Mouse (Mus musculus) kidney, embryonic 16.5 days (tissue): ENCODE measurements at regions not wholly inside any gene's neighbourhood (a gene's known extent, or its start where the extent isn't known, plus 50 kb on each side); places are given as distances from the start of the nearest gene placed in this dataset.

Source experiments
- ATAC-seq: fragments of 200-750 bp; cut with Nextera tagmentation; 2 replicates; pipeline ENCODE4 v1.8.0; 2017; ENCODE audit warnings: moderate TSS enrichment; ENCODE audit not compliant: low FRiP score, low TSS enrichment
- H3K27ac ChIP-seq: fragments of 300-500 bp; sonication (generic); 2 replicates; pipeline ENCODE4 v1.5.1; 2014; ENCODE audit warnings: low read length
- H3K27me3 ChIP-seq: fragments of 300-500 bp; sonication (generic); 2 replicates; pipeline ENCODE4 v1.6.1; 2014; ENCODE audit warnings: low read length, control low read depth, mixed read lengths; ENCODE audit not compliant: insufficient read depth
- H3K36me3 ChIP-seq: fragments of 300-500 bp; sonication (generic); 2 replicates; pipeline ENCODE4 v1.6.1; 2014; ENCODE audit warnings: low read length, control low read depth, mixed read lengths; ENCODE audit not compliant: insufficient read depth
- H3K4me1 ChIP-seq: fragments of 300-500 bp; sonication (generic); 2 replicates; pipeline ENCODE4 v1.6.1; 2014; ENCODE audit warnings: low read length, control low read depth, mixed read lengths; ENCODE audit not compliant: insufficient read depth
- H3K4me2 ChIP-seq: fragments of 300-500 bp; sonication (generic); replicated peaks from 2 replicates; pipeline ENCODE4 v1.6.1; 2014; ENCODE audit warnings: low read depth, low read length
- H3K4me3 ChIP-seq: fragments of 300-500 bp; sonication (generic); 2 replicates; pipeline ENCODE4 v1.5.1; 2014; ENCODE audit warnings: mild to moderate bottlenecking, low read length
- H3K9ac ChIP-seq: fragments of 300-500 bp; sonication (generic); replicated peaks from 2 replicates; pipeline ENCODE4 v1.6.1; 2014; ENCODE audit warnings: low read length
- H3K9me3 ChIP-seq: fragments of 300-500 bp; sonication (generic); 2 replicates; pipeline ENCODE4 v1.6.1; 2016; ENCODE audit warnings: low read length, control low read depth
- WGBS: fragments of 180-500 bp; shearing (Covaris S2); extraction: QIAGEN DNeasy Blood & Tissue Kit; methylation state at CpG from one replicate; pipeline ENCODE4 v1.1.7; 2014; 5-methylcytosine and 5-hydroxymethylcytosine counted together

- H3K9me3 ChIP-seq = peaks cover 6% of the 10 kb centered on the region
- H3K9ac ChIP-seq = no peak overlapping the region
- H3K27me3 ChIP-seq = no peaks in the 10 kb centered on the region
- WGBS = 55% methylated on average over 2 of the region's 2 CpGs
- no peak for ATAC-seq
- no peak overlapping the region for H3K4me2 ChIP-seq
- H3K4me1 ChIP-seq = no peaks in the 10 kb centered on the region
- H3K4me3 ChIP-seq = no peak overlapping the region
- no peaks in the 10 kb centered on the region for H3K36me3 ChIP-seq
- H3K27ac ChIP-seq = no peak overlapping the region
Observed at GRCm38 (mm10) chr13:15283065-15283464, 180.0 kb upstream of the Gli3 start.

DNA sequence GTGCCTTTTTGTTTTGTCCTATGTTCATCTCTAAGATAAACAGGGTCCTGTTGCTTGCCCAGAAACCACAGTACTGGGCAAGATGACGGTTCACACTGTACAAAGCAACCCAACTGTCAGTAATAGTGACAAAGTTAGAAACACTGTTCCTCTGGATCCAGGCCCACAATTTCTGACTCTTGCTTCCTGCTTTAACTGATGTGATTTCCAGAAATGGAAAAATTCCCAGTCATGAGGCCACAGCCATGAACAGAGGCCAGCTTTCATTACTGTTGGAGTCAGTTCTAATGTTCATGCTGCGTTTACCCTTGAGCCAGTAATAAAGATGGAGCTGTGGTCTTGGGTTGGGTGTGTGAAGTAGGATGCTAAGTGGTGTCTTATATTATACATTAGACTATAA is 164.6 kb upstream of the Gli3 start:
- Histone ChIP-seq H3K4me3 (no peak overlapping the region), H3K36me3 (no peaks in the 10 kb centered on the region), H3K27ac (no peak overlapping the region), H3K27me3 (no peaks in the 10 kb centered on the region), H3K9ac (no peak overlapping the region), H3K9me3 (no peaks in the 10 kb centered on the region), H3K4me2 (no peak overlapping the region), H3K4me1 (no peaks in the 10 kb centered on the region)
- ATAC-seq = no peak
- WGBS = 77% methylated on average over 2 of the region's 2 CpGs

- no peak overlapping the region for H3K27ac ChIP-seq
- H3K9ac ChIP-seq = no peak overlapping the region
- no peaks in the 10 kb centered on the region for H3K36me3 ChIP-seq
- no peak for ATAC-seq
- H3K27me3 ChIP-seq = no peaks in the 10 kb centered on the region
- no peaks in the 10 kb centered on the region for H3K4me1 ChIP-seq
- WGBS = 62% methylated on average over 4 of the region's 4 CpGs
- no peak overlapping the region for H3K4me3 ChIP-seq
- H3K9me3 ChIP-seq = no peaks in the 10 kb centered on the region
- no peak overlapping the region for H3K4me2 ChIP-seq
Observed at GRCm38 (mm10) chr13:15325413-15325812, 137.6 kb upstream of the Gli3 start.

- WGBS = 76% methylated on average over 3 of the region's 3 CpGs
- no peak overlapping the region for H3K4me3 ChIP-seq
- H3K4me2 ChIP-seq = no peak overlapping the region
- no peaks in the 10 kb centered on the region for H3K36me3 ChIP-seq
- no peaks in the 10 kb centered on the region for H3K9me3 ChIP-seq
- ATAC-seq = no peak
- H3K9ac ChIP-seq = no peak overlapping the region
- H3K4me1 ChIP-seq = no peaks in the 10 kb centered on the region
- no peaks in the 10 kb centered on the region for H3K27me3 ChIP-seq
- H3K27ac ChIP-seq = no peak overlapping the region
Observed at GRCm38 (mm10) chr13:15326146-15326545, 136.9 kb upstream of the Gli3 start.

- H3K27me3 ChIP-seq = no peaks in the 10 kb centered on the region
- no peak overlapping the region for H3K9ac ChIP-seq
- no peak overlapping the region for H3K4me2 ChIP-seq
- no peaks in the 10 kb centered on the region for H3K36me3 ChIP-seq
- no peak for ATAC-seq
- H3K4me1 ChIP-seq = no peaks in the 10 kb centered on the region
- no peaks in the 10 kb centered on the region for H3K9me3 ChIP-seq
- H3K27ac ChIP-seq = no peak overlapping the region
- 88% methylated on average over 3 of the region's 3 CpGs for WGBS
- no peak overlapping the region for H3K4me3 ChIP-seq
Observed at GRCm38 (mm10) chr13:15329561-15329960, 133.5 kb upstream of the Gli3 start.

DNA sequence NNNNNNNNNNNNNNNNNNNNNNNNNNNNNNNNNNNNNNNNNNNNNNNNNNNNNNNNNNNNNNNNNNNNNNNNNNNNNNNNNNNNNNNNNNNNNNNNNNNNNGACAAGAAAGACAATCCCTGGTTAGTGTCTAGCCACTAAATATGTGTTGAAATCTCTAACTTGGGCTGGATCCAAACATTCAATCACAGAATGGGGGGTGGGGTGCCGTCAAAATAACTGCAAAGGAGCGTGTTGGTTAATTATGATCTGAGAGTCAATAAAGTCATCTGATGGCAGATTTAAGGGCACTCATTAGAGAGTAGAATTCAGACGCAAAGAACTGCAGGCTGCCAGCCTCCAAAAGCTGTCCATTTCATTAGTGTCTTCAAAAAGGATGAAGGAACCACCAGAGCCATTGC is 119.6 kb upstream of the Gli3 start:
- Histone ChIP-seq H3K27me3 (no peaks in the 10 kb centered on the region), H3K4me1 (no peaks in the 10 kb centered on the region), H3K36me3 (no peaks in the 10 kb centered on the region), H3K9ac (no peak overlapping the region), H3K4me2 (no peak overlapping the region), H3K4me3 (no peak overlapping the region), H3K9me3 (no peaks in the 10 kb centered on the region), H3K27ac (no peak overlapping the region)
- ATAC-seq = no peak
- 21% methylated on average over 3 of the region's 3 CpGs for WGBS

DNA sequence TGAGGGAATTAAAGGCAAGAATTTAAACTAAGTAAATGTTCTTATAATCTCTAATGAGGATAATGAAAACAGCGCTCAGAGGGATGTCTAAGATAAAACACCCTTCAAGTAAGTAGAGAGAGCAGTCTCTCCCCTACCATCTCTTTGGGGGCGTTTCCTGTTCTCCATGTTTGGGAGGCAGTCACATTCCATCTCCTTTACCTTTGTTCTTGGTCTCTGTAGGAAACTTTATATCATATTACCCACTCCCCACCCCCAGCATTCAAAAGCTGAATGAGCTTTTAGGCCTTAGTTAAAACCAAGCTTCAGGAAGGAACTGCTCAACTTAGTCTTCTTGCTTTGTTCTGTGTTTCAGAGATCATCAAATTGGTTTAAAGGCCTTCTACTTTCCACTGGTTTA is 116.2 kb upstream of the Gli3 start:
- Histone ChIP-seq H3K9me3 (no peaks in the 10 kb centered on the region), H3K27me3 (no peaks in the 10 kb centered on the region), H3K27ac (no peak overlapping the region), H3K36me3 (no peaks in the 10 kb centered on the region), H3K4me1 (no peaks in the 10 kb centered on the region), H3K4me3 (no peak overlapping the region), H3K4me2 (no peak overlapping the region), H3K9ac (no peak overlapping the region)
- no peak for ATAC-seq
- 28% methylated on average over 2 of the region's 2 CpGs for WGBS

DNA sequence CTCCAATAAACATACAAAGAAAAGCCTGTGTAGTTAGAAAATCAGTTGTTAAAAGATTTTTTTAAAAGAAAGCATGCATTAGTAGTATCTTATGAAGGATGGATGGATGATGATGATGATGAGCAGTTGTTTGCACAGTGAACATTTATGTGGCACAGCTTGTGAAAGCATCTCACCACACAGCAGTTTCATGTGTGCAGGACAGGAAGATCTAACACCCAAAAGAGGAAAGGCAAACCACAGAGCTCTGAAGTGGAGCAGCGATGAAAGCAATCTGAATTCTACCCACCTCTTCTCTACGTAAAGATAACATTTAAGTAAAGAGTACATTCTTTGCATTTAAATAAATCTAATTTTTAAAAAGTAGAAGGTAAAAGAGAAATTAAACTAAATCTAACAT is 96.6 kb upstream of the Gli3 start:
- ATAC-seq = no peak
- no peaks in the 10 kb centered on the region for H3K27me3 ChIP-seq
- H3K4me3 ChIP-seq = no peak overlapping the region
- no peaks in the 10 kb centered on the region for H3K4me1 ChIP-seq
- no peaks in the 10 kb centered on the region for H3K9me3 ChIP-seq
- WGBS = 89% methylated on average over 2 of the region's 2 CpGs
- no peaks in the 10 kb centered on the region for H3K36me3 ChIP-seq
- H3K27ac ChIP-seq = no peak overlapping the region
- no peak overlapping the region for H3K4me2 ChIP-seq
- H3K9ac ChIP-seq = no peak overlapping the region

GRCm38 (mm10) chr13:15380081-15380480 is 83.0 kb upstream of the Gli3 start:
- H3K4me2 ChIP-seq = no peak overlapping the region
- H3K9me3 ChIP-seq = no peaks in the 10 kb centered on the region
- no peaks in the 10 kb centered on the region for H3K36me3 ChIP-seq
- no peaks in the 10 kb centered on the region for H3K27me3 ChIP-seq
- no peaks in the 10 kb centered on the region for H3K4me1 ChIP-seq
- no peak overlapping the region for H3K27ac ChIP-seq
- ATAC-seq = no peak
- no peak overlapping the region for H3K9ac ChIP-seq
- WGBS = 68% methylated on average over 8 of the region's 8 CpGs
- no peak overlapping the region for H3K4me3 ChIP-seq

DNA sequence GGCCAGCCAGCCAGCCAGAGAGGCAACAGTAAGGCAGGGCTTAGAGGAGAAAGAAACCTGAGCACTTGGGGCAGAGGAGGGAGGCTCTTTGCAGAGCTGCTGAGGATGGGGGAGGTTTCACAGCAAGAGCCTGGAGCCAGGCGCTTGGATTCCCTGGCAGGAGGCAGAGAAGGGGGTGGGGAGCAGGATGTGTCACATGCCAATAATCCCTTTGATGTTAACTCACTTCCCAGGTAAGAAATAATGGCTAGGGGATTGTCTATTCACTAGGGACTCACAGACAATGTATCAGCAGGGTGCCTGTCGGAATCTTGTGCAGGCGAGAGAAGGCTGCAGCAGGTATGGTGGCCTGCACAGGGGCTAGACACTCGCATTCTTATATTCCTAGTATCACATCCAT is 67.8 kb upstream of the Gli3 start:
- Histone ChIP-seq H3K27me3 (no peaks in the 10 kb centered on the region), H3K9ac (no peak overlapping the region), H3K9me3 (no peaks in the 10 kb centered on the region), H3K27ac (no peak overlapping the region), H3K4me2 (no peak overlapping the region), H3K36me3 (no peaks in the 10 kb centered on the region), H3K4me1 (no peaks in the 10 kb centered on the region), H3K4me3 (no peak overlapping the region)
- 12% methylated on average over 4 of the region's 4 CpGs for WGBS
- peak; percentile 98 for ATAC-seq

DNA sequence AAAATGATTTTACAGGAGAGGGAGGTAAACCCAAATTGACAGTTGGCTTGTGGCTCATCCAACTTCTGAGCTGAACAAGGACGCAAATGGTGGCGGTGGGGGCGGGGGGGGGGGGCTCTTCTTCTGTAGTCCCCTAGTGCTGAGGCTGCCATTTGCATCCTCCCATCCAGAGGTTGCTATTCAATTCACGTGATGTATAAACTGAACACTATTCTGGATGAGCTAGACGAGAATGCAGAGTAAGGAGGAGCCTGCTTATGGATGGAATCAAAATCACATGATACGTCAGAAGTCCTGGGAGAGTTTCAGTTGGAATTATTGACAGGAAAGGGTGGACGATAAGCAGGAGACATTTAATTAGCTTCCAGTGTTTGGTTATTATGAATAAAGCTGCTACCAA is 67.3 kb upstream of the Gli3 start:
- Histone ChIP-seq H3K27me3 (no peaks in the 10 kb centered on the region), H3K36me3 (no peaks in the 10 kb centered on the region), H3K9me3 (no peaks in the 10 kb centered on the region), H3K27ac (no peak overlapping the region), H3K4me3 (no peak overlapping the region), H3K9ac (no peak overlapping the region), H3K4me2 (no peak overlapping the region), H3K4me1 (no peaks in the 10 kb centered on the region)
- WGBS = 23% methylated on average over 7 of the region's 7 CpGs
- no peak for ATAC-seq
